Mouse (Mus musculus): ENCODE results near the gene D17Wsu92e. TPM values are rescaled to one million over a fixed set of nuclear protein-coding genes. Genes with fewer than 3 reads are reported as not detected.

The D17Wsu92e gene
- polyA plus RNA-seq, 2 experiments, result 10.7 to 24.2 TPM

GRCm38 (mm10) chr17:27764453-27764852, 56.0 kb downstream of the D17Wsu92e start:
- WGBS (ENCODE audit: insufficient replicate concordance), result 70% methylated on average over 2 of the region's 2 CpGs
- no peak overlapping the region for H3K27ac ChIP-seq
- peaks cover 5% of the 10 kb centered on the region for H3K9me3 ChIP-seq (ENCODE audit: control insufficient read depth, low read length)
- H3K36me3 ChIP-seq (replicated peaks; ENCODE audit: control insufficient read depth, insufficient read depth, low read depth), result peaks cover 20% of the 10 kb centered on the region
- ATAC-seq (ENCODE audit: insufficient read depth) (no peak), DNase-seq (ENCODE audit: low read depth in 3 of 3, low spot score in 3 of 3) (no peak)
- no peak overlapping the region for H3K9ac ChIP-seq (replicated peaks)
- TF ChIP-seq CTCF (IDR thresholded peaks at IDR 0.05; ENCODE audit: low read depth) (peak; percentile 58), EP300 (IDR thresholded peaks at IDR 0.05; ENCODE audit: low read depth) (no peak)
- no peak overlapping the region for H3K4me2 ChIP-seq (ENCODE audit: low read depth)
- H3K4me1 ChIP-seq (replicated peaks; ENCODE audit: control insufficient read depth in 2 of 2, insufficient read depth in 2 of 2, low read length in 1 of 2), result no peaks in the 10 kb centered on the region
- H3K27me3 ChIP-seq (ENCODE audit: control insufficient read depth, insufficient read depth, low read length), result no peaks in the 10 kb centered on the region
- H3K4me3 ChIP-seq (ENCODE audit: insufficient read depth in 1 of 2, low read depth in 2 of 2, low read length in 2 of 2), result no peak overlapping the region

- H3K4me2 ChIP-seq (ENCODE audit: low read depth), result no peak overlapping the region
- DNase-seq (ENCODE audit: low read depth in 3 of 3, low spot score in 3 of 3), result no peak
- no peak for TF ChIP-seq EP300 (IDR thresholded peaks at IDR 0.05; ENCODE audit: low read depth)
- TF ChIP-seq CTCF (IDR thresholded peaks at IDR 0.05; ENCODE audit: low read depth), result no peak
- H3K9me3 ChIP-seq (ENCODE audit: control insufficient read depth, low read length), result peaks cover 5% of the 10 kb centered on the region
- no peak overlapping the region for H3K9ac ChIP-seq (replicated peaks)
- H3K4me1 ChIP-seq (replicated peaks; ENCODE audit: control insufficient read depth in 2 of 2, insufficient read depth in 2 of 2, low read length in 1 of 2), result no peaks in the 10 kb centered on the region
- no peaks in the 10 kb centered on the region for H3K27me3 ChIP-seq (ENCODE audit: control insufficient read depth, insufficient read depth, low read length)
- H3K36me3 ChIP-seq (replicated peaks; ENCODE audit: control insufficient read depth, insufficient read depth, low read depth), result peaks cover 20% of the 10 kb centered on the region
- H3K27ac ChIP-seq, result no peak overlapping the region
- ATAC-seq (ENCODE audit: insufficient read depth), result no peak
- H3K4me3 ChIP-seq (ENCODE audit: insufficient read depth in 1 of 2, low read depth in 2 of 2, low read length in 2 of 2), result no peak overlapping the region
- WGBS (ENCODE audit: insufficient replicate concordance), result 91% methylated on average over 11 of the region's 11 CpGs
Measured at GRCm38 (mm10) chr17:27762884-27763283, 57.6 kb downstream of the D17Wsu92e start.

GRCm38 (mm10) chr17:27761639-27762336, 58.7 kb downstream of the D17Wsu92e start:
- 48% methylated on average over 9 of the region's 9 CpGs for WGBS (ENCODE audit: insufficient replicate concordance)
- H3K36me3 ChIP-seq (replicated peaks; ENCODE audit: control insufficient read depth, insufficient read depth, low read depth), result peaks cover 20% of the 10 kb centered on the region
- H3K4me1 ChIP-seq (replicated peaks; ENCODE audit: control insufficient read depth in 2 of 2, insufficient read depth in 2 of 2, low read length in 1 of 2), result no peaks in the 10 kb centered on the region
- ATAC-seq (ENCODE audit: insufficient read depth) (peak; percentile 55), DNase-seq (ENCODE audit: low read depth in 3 of 3, low spot score in 3 of 3) (peak in 1 of 3 experiments; percentile 31)
- no peak overlapping the region for H3K4me2 ChIP-seq (ENCODE audit: low read depth)
- H3K27me3 ChIP-seq (ENCODE audit: control insufficient read depth, insufficient read depth, low read length), result no peaks in the 10 kb centered on the region
- no peak overlapping the region for H3K4me3 ChIP-seq (ENCODE audit: insufficient read depth in 1 of 2, low read depth in 2 of 2, low read length in 2 of 2)
- TF ChIP-seq EP300 (IDR thresholded peaks at IDR 0.05; ENCODE audit: low read depth) (no peak), CTCF (IDR thresholded peaks at IDR 0.05; ENCODE audit: low read depth) (peak; percentile 85)
- H3K27ac ChIP-seq, result no peak overlapping the region
- peaks cover 5% of the 10 kb centered on the region for H3K9me3 ChIP-seq (ENCODE audit: control insufficient read depth, low read length)
- no peak overlapping the region for H3K9ac ChIP-seq (replicated peaks)

GRCm38 (mm10) chr17:27760169-27760568, 60.3 kb downstream of the D17Wsu92e start:
- H3K4me3 ChIP-seq (ENCODE audit: insufficient read depth in 1 of 2, low read depth in 2 of 2, low read length in 2 of 2), result no peak overlapping the region
- H3K36me3 ChIP-seq (replicated peaks; ENCODE audit: control insufficient read depth, insufficient read depth, low read depth), result peaks cover 8% of the 10 kb centered on the region
- WGBS (ENCODE audit: insufficient replicate concordance), result 58% methylated on average over 6 of the region's 6 CpGs
- TF ChIP-seq EP300 (IDR thresholded peaks at IDR 0.05; ENCODE audit: low read depth) (no peak), CTCF (IDR thresholded peaks at IDR 0.05; ENCODE audit: low read depth) (no peak)
- no peaks in the 10 kb centered on the region for H3K4me1 ChIP-seq (replicated peaks; ENCODE audit: control insufficient read depth in 2 of 2, insufficient read depth in 2 of 2, low read length in 1 of 2)
- no peak overlapping the region for H3K9ac ChIP-seq (replicated peaks)
- ATAC-seq (ENCODE audit: insufficient read depth) (no peak), DNase-seq (ENCODE audit: low read depth in 3 of 3, low spot score in 3 of 3) (no peak)
- no peak overlapping the region for H3K27ac ChIP-seq
- no peak overlapping the region for H3K4me2 ChIP-seq (ENCODE audit: low read depth)
- H3K9me3 ChIP-seq (ENCODE audit: control insufficient read depth, low read length), result peaks cover 5% of the 10 kb centered on the region
- H3K27me3 ChIP-seq (ENCODE audit: control insufficient read depth, insufficient read depth, low read length), result no peaks in the 10 kb centered on the region

- Histone ChIP-seq H3K36me3 (replicated peaks; ENCODE audit: control insufficient read depth, insufficient read depth, low read depth) (no peaks in the 10 kb centered on the region; the same call in 1 of the 2 replicates), H3K4me1 (replicated peaks; ENCODE audit: control insufficient read depth in 2 of 2, insufficient read depth in 2 of 2, low read length in 1 of 2) (no peaks in the 10 kb centered on the region), H3K9me3 (ENCODE audit: control insufficient read depth, low read length) (no peaks in the 10 kb centered on the region), H3K27me3 (ENCODE audit: control insufficient read depth, insufficient read depth, low read length) (no peaks in the 10 kb centered on the region), H3K9ac (replicated peaks) (no peak overlapping the region), H3K4me3 (ENCODE audit: insufficient read depth in 1 of 2, low read depth in 2 of 2, low read length in 2 of 2) (no peak overlapping the region), H3K4me2 (ENCODE audit: low read depth) (no peak overlapping the region), H3K27ac (no peak overlapping the region)
- ATAC-seq (ENCODE audit: insufficient read depth) (no peak), DNase-seq (ENCODE audit: low read depth in 3 of 3, low spot score in 3 of 3) (no peak)
- WGBS (ENCODE audit: insufficient replicate concordance), result 76% methylated on average over 8 of the region's 8 CpGs
- no peak for TF ChIP-seq CTCF (IDR thresholded peaks at IDR 0.05; ENCODE audit: low read depth)
- TF ChIP-seq EP300 (IDR thresholded peaks at IDR 0.05; ENCODE audit: low read depth), result no peak
Measured at GRCm38 (mm10) chr17:27751314-27752202, 68.9 kb downstream of the D17Wsu92e start.

Data from liver, embryonic 14.5 days (tissue).